Mouse (Mus musculus) intestine, postnatal 0 days (tissue): ENCODE measurements around the gene Ppih. TPM values are rescaled to one million over a fixed set of nuclear protein-coding genes. Genes with fewer than 3 reads are reported as not detected.

Experiments
- ATAC-seq: fragments of 200-750 bp; cut with Nextera tagmentation; 2 replicates; pipeline ENCODE4 v1.8.0; 2017; ENCODE audit warnings: mild to moderate bottlenecking, moderate TSS enrichment, moderate library complexity
- H3K27ac ChIP-seq: fragments of 300-500 bp; sonication (generic); 2 replicates; pipeline ENCODE4 v1.5.1; 2014; ENCODE audit warnings: mild to moderate bottlenecking, low read depth, low read length, moderate library complexity
- H3K27me3 ChIP-seq: fragments of 300-500 bp; sonication (generic); replicated peaks from 2 replicates; pipeline ENCODE4 v1.6.1; 2014; ENCODE audit warnings: low read length, mixed read lengths; ENCODE audit not compliant: control insufficient read depth, insufficient read depth
- H3K36me3 ChIP-seq: fragments of 300-500 bp; sonication (generic); 2 replicates; pipeline ENCODE4 v1.6.1; 2014; ENCODE audit warnings: mild to moderate bottlenecking, moderate library complexity; ENCODE audit not compliant: control insufficient read depth, insufficient read depth
- H3K4me1 ChIP-seq: fragments of 300-500 bp; sonication (generic); replicated peaks from 2 replicates; pipeline ENCODE4 v1.6.1; 2014; ENCODE audit warnings: antibody characterized with exemption, low read length, mixed read lengths; ENCODE audit not compliant: control insufficient read depth, insufficient read depth
- H3K4me2 ChIP-seq: fragments of 300-500 bp; sonication (generic); replicated peaks from 2 replicates; pipeline ENCODE4 v1.6.1; 2014; ENCODE audit warnings: low read depth, mild to moderate bottlenecking, moderate library complexity
- H3K4me3 ChIP-seq: fragments of 300-500 bp; sonication (generic); 2 replicates; pipeline ENCODE4 v1.5.1; 2014; ENCODE audit warnings: low read depth, low read length
- H3K9ac ChIP-seq: fragments of 300-500 bp; sonication (generic); 2 replicates; pipeline ENCODE4 v1.6.1; 2014; ENCODE audit warnings: mild to moderate bottlenecking, low read depth, low read length
- H3K9me3 ChIP-seq: fragments of 300-500 bp; sonication (generic); 2 replicates; pipeline ENCODE4 v1.6.1; 2016; ENCODE audit warnings: mixed run types; ENCODE audit not compliant: control insufficient read depth
- CTCF ChIP-seq: sonication (generic); IDR thresholded peaks from 2 replicates; pipeline ENCODE4 v1.5.1; 2016; ENCODE audit warnings: low read depth, mild to moderate bottlenecking, control low read depth, antibody characterized with exemption, moderate library complexity
- WGBS: fragments of 180-500 bp; shearing (Covaris S2); extraction: QIAGEN DNeasy Blood & Tissue Kit; methylation state at CpG from one replicate; pipeline ENCODE4 v1.1.7; 2014; 5-methylcytosine and 5-hydroxymethylcytosine counted together
- polyA plus RNA-seq: library from polyadenylated mRNA; unstranded; fragments of >200 nt; fragmentation: Nextera tagmentation; extraction: Ambion mirVana; gene quantifications from 2 replicates; pipeline ENCODE4 v1.2.1, GENCODE M21; 2015

Ppih gene
- polyA plus RNA-seq, 1 experiment from 2014 or later, result 47.9 TPM

GRCm38 (mm10) chr4:119303291-119303690, 17.1 kb downstream of the Ppih start:
- H3K4me2 ChIP-seq, result no peak overlapping the region
- H3K9me3 ChIP-seq, result no peaks in the 10 kb centered on the region
- no peaks in the 10 kb centered on the region for H3K4me1 ChIP-seq
- H3K36me3 ChIP-seq, result peaks cover 13% of the 10 kb centered on the region; the same call in 1 of the 2 replicates
- no peak for TF ChIP-seq CTCF
- no peak for ATAC-seq
- H3K27me3 ChIP-seq, result no peaks in the 10 kb centered on the region
- WGBS, result 83% methylated on average over 8 of the region's 8 CpGs
- H3K27ac ChIP-seq, result no peak overlapping the region
- H3K4me3 ChIP-seq, result no peak overlapping the region
- no peak overlapping the region for H3K9ac ChIP-seq

- Histone ChIP-seq H3K27me3 (no peaks in the 10 kb centered on the region), H3K9me3 (no peaks in the 10 kb centered on the region), H3K9ac (no peak overlapping the region), H3K4me1 (no peaks in the 10 kb centered on the region), H3K4me3 (no peak overlapping the region), H3K36me3 (peaks cover 1% of the 10 kb centered on the region; the same call in 1 of the 2 replicates), H3K27ac (peak overlapping the region; percentile 54; the same call in 1 of the 2 replicates), H3K4me2 (no peak overlapping the region)
- WGBS, result 40% methylated on average over 3 of the region's 3 CpGs
- no peak for TF ChIP-seq CTCF
- ATAC-seq, result peak; percentile 72
These were observed 18.6 kb downstream of the Ppih start for GRCm38 (mm10) chr4:119301777-119302176.

GRCm38 (mm10) chr4:119300761-119301160, 19.6 kb downstream of the Ppih start:
- H3K36me3 ChIP-seq, result no peaks in the 10 kb centered on the region
- H3K4me1 ChIP-seq, result no peaks in the 10 kb centered on the region
- WGBS, result 84% methylated on average over 3 of the region's 3 CpGs
- H3K27me3 ChIP-seq, result no peaks in the 10 kb centered on the region
- H3K4me2 ChIP-seq, result no peak overlapping the region
- no peak for TF ChIP-seq CTCF
- no peak overlapping the region for H3K4me3 ChIP-seq
- H3K27ac ChIP-seq, result peak overlapping the region; percentile 54; the same call in 1 of the 2 replicates
- peak; percentile 42; the same call in 1 of the 2 replicates for ATAC-seq
- H3K9ac ChIP-seq, result no peak overlapping the region
- no peaks in the 10 kb centered on the region for H3K9me3 ChIP-seq

GRCm38 (mm10) chr4:119297361-119297760, 23.0 kb downstream of the Ppih start:
- Histone ChIP-seq H3K4me1 (peaks cover 6% of the 10 kb centered on the region; the same call in 1 of the 2 replicates), H3K27ac (no peak overlapping the region), H3K4me2 (no peak overlapping the region), H3K36me3 (no peaks in the 10 kb centered on the region), H3K4me3 (no peak overlapping the region), H3K9ac (no peak overlapping the region), H3K9me3 (no peaks in the 10 kb centered on the region), H3K27me3 (no peaks in the 10 kb centered on the region)
- no peak for ATAC-seq
- 72% methylated on average over 2 of the region's 2 CpGs for WGBS
- TF ChIP-seq CTCF, result no peak

GRCm38 (mm10) chr4:119295134-119295453, 25.3 kb downstream of the Ppih start:
- Histone ChIP-seq H3K27me3 (no peaks in the 10 kb centered on the region), H3K9me3 (no peaks in the 10 kb centered on the region), H3K27ac (peak overlapping the region; percentile 76), H3K4me1 (peaks cover 6% of the 10 kb centered on the region; the same call in 1 of the 2 replicates), H3K4me3 (peak overlapping the region; percentile 93), H3K36me3 (no peaks in the 10 kb centered on the region; the same call in 1 of the 2 replicates), H3K4me2 (peak overlapping the region; percentile 71), H3K9ac (peak overlapping the region; percentile 70)
- no peak for ATAC-seq
- WGBS, result 5% methylated on average over 6 of the region's 6 CpGs
- TF ChIP-seq CTCF, result no peak

- Histone ChIP-seq H3K4me2 (peak within 1 kb of the TSS; percentile 90), H3K4me1 (peaks cover 6% of the 10 kb centered on the region; the same call in 1 of the 2 replicates), H3K9ac (peak within 1 kb of the TSS; percentile 89), H3K9me3 (no peaks in the 10 kb centered on the region), H3K36me3 (no peaks in the 10 kb centered on the region; the same call in 1 of the 2 replicates), H3K27ac (peak within 1 kb of the TSS; percentile 87), H3K27me3 (no peaks in the 10 kb centered on the region), H3K4me3 (peak within 1 kb of the TSS; percentile 93)
- ATAC-seq, result peak; percentile 99
- whole genome bisulfite sequencing, result under 1% methylated on average over 61 of the region's 61 CpGs
- no peak for TF ChIP-seq CTCF
These were observed 25.8 kb downstream of the Ppih start, which contains the start of gene Ybx1 for GRCm38 (mm10) chr4:119294415-119295133. Ybx1 (minus strand) TSS chr4:119294604.
